Mouse (Mus musculus) retina, postnatal 1 day (tissue): Measurements from ENCODE around the gene Alad.
A peak's percentile ranks its signal among the peaks of the same experiment; 100 is the strongest.

Experiments
- DNase-seq: peaks from one replicate; pipeline ENCODE4 v3.0.0-alpha.2; 2012

The Alad gene

GRCm38 (mm10) chr4:62517046-62517445 lies 2.7 kb downstream of the Alad start:
- DNase-seq, result no peak

- no peak for DNase-seq
Measured at GRCm38 (mm10) chr4:62516579-62516978, 3.1 kb downstream of the Alad start.

- DNase-seq, result no peak
Measured at GRCm38 (mm10) chr4:62516079-62516478, 3.6 kb downstream of the Alad start.

GRCm38 (mm10) chr4:62515490-62515889 lies 4.2 kb downstream of the Alad start:
- no peak for DNase-seq

GRCm38 (mm10) chr4:62514995-62515394 lies 4.7 kb downstream of the Alad start:
- no peak for DNase-seq

GRCm38 (mm10) chr4:62513998-62514506 lies 5.7 kb downstream of the Alad start:
- no peak for DNase-seq

- DNase-seq, result no peak
Measured at GRCm38 (mm10) chr4:62509946-62510345, 9.8 kb downstream of the Alad start.

- no peak for DNase-seq
Measured at GRCm38 (mm10) chr4:62508839-62509238, 10.9 kb downstream of the Alad start.

- DNase-seq, result peak; percentile 44
Measured at GRCm38 (mm10) chr4:62506798-62507197, 12.9 kb downstream of the Alad start.

GRCm38 (mm10) chr4:62505991-62506390 lies 13.7 kb downstream of the Alad start:
- DNase-seq, result no peak

GRCm38 (mm10) chr4:62503374-62503970 lies 16.2 kb downstream of the Alad start, which contains the start of gene Hdhd3:
Gene Hdhd3, minus strand, starts transcription at chr4:62503467.
- DNase-seq, result peak; percentile 42

GRCm38 (mm10) chr4:62502969-62503368 lies 16.7 kb downstream of the Alad start:
- DNase-seq, result no peak

- DNase-seq, result peak; percentile 94
Measured at GRCm38 (mm10) chr4:62501964-62502732, 17.6 kb downstream of the Alad start.

GRCm38 (mm10) chr4:62501534-62501933 lies 18.2 kb downstream of the Alad start:
- no peak for DNase-seq

- no peak for DNase-seq
Measured at GRCm38 (mm10) chr4:62500799-62501198, 18.9 kb downstream of the Alad start.

GRCm38 (mm10) chr4:62496815-62497214 lies 22.9 kb downstream of the Alad start:
- no peak for DNase-seq

GRCm38 (mm10) chr4:62495946-62496345 lies 23.8 kb downstream of the Alad start:
- no peak for DNase-seq

GRCm38 (mm10) chr4:62494230-62494629 lies 25.5 kb downstream of the Alad start:
- peak; percentile 20 for DNase-seq

- no peak for DNase-seq
Measured at GRCm38 (mm10) chr4:62492682-62493081, 27.0 kb downstream of the Alad start.

GRCm38 (mm10) chr4:62487914-62488313 lies 31.8 kb downstream of the Alad start:
- DNase-seq, result no peak

GRCm38 (mm10) chr4:62487172-62487571 lies 32.5 kb downstream of the Alad start:
- no peak for DNase-seq

GRCm38 (mm10) chr4:62486162-62486696 lies 33.5 kb downstream of the Alad start:
- no peak for DNase-seq

- DNase-seq, result no peak
Measured at GRCm38 (mm10) chr4:62485450-62486161, 34.1 kb downstream of the Alad start.
